Mouse (Mus musculus) adrenal gland, adult 8-10 months (tissue): ENCODE measurements at regions not wholly inside any gene's neighbourhood (a gene's known extent, or its start where the extent isn't known, plus 50 kb on each side); places are given as distances from the start of the nearest gene placed in this dataset.

Experiments
- DNase-seq: peaks from one replicate; pipeline ENCODE4 v3.0.0; 2022

- no peak for DNase-seq
These were observed 71.8 kb downstream of the Gm525 start for GRCm38 (mm10) chr11:89145281-89145945.

GRCm38 (mm10) chr11:89142527-89143154, 69.0 kb downstream of the Gm525 start:
- DNase-seq, result no peak
